Mouse (Mus musculus) kidney, postnatal 0 days (tissue): ENCODE data around the gene Endou. TPM values are rescaled to one million over a fixed set of nuclear protein-coding genes. Genes with fewer than 3 reads are reported as not detected.

Experiments used
- ATAC-seq: fragments of 200-750 bp; cut with Nextera tagmentation; replicated peaks from 2 replicates; pipeline ENCODE4 v1.8.0; 2017; ENCODE audit warnings: low read depth, moderate number of reproducible peaks, moderate TSS enrichment, moderate library complexity; ENCODE audit not compliant: low FRiP score
- DNase-seq: peaks from one replicate; pipeline ENCODE4 v3.0.0-alpha.2; 2016; ENCODE audit warnings: low spot score
- H3K27ac ChIP-seq: fragments of 300-500 bp; sonication (generic); 2 replicates; pipeline ENCODE4 v1.5.1; 2014; ENCODE audit warnings: mild to moderate bottlenecking
- H3K27me3 ChIP-seq: fragments of 300-500 bp; sonication (generic); 2 replicates; pipeline ENCODE4 v1.6.1; 2014; ENCODE audit warnings: low read length, mixed read lengths; ENCODE audit not compliant: insufficient read depth
- H3K36me3 ChIP-seq: fragments of 300-500 bp; sonication (generic); 2 replicates; pipeline ENCODE4 v1.6.1; 2014; ENCODE audit warnings: low read length, mixed read lengths; ENCODE audit not compliant: insufficient read depth
- H3K4me1 ChIP-seq: fragments of 300-500 bp; sonication (generic); replicated peaks from 2 replicates; pipeline ENCODE4 v1.6.1; 2014; ENCODE audit warnings: antibody characterized with exemption, low read length, mixed read lengths; ENCODE audit not compliant: insufficient read depth
- H3K4me2 ChIP-seq: fragments of 300-500 bp; sonication (generic); 2 replicates; pipeline ENCODE4 v1.6.1; 2014; ENCODE audit warnings: mild to moderate bottlenecking, low read length, moderate library complexity, mixed read lengths
- H3K4me3 ChIP-seq: fragments of 300-500 bp; sonication (generic); replicated peaks from 2 replicates; pipeline ENCODE4 v1.5.1; 2014; ENCODE audit warnings: low read depth, low read length
- H3K9ac ChIP-seq: fragments of 300-500 bp; sonication (generic); 2 replicates; pipeline ENCODE4 v1.6.1; 2014; ENCODE audit warnings: low read depth, low read length
- H3K9me3 ChIP-seq: fragments of 300-500 bp; sonication (generic); replicated peaks from 2 replicates; pipeline ENCODE4 v1.6.1; 2016; ENCODE audit warnings: low read length, inconsistent platforms, mixed read lengths
- CTCF ChIP-seq: IDR thresholded peaks from 2 replicates; pipeline ENCODE4 v1.5.1; 2016; ENCODE audit warnings: antibody characterized with exemption, low read depth, mild to moderate bottlenecking, moderate library complexity
- WGBS: fragments of 180-500 bp; shearing (Covaris S2); extraction: QIAGEN DNeasy Blood & Tissue Kit; methylation state at CpG from one replicate; pipeline ENCODE4 v1.1.7; 2014; 5-methylcytosine and 5-hydroxymethylcytosine counted together
- polyA plus RNA-seq: library from polyadenylated mRNA; unstranded; fragments of >200 nt; fragmentation: Nextera tagmentation; extraction: Ambion mirVana; gene quantifications from 2 replicates; pipeline ENCODE4 v1.2.1, GENCODE M21; 2015

The Endou gene
- polyA plus RNA-seq, 1 experiment from 2014 or later = 2.2 TPM

DNA sequence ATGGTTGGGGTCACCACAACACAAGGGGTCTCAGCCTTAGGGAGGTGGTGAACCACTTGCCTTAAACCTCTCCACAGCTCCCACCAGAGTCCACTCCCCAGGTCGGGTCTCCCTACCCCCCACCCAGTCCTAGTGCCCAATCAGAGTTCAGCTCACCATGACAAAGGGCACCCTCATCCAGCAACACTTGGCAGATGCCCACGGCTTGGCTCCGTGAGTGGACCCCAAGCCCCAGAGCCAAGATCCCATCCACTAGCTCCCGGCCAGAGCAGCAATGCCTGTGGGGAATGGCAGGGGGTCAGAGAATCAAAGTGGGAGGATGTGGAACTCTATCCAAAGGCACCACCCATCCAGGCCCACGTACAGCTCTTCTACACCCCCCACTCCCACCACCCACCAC is 29.8 kb upstream of the Endou start:
- Histone ChIP-seq H3K4me2 (no peak overlapping the region), H3K27ac (no peak overlapping the region), H3K9ac (no peak overlapping the region), H3K9me3 (no peaks in the 10 kb centered on the region), H3K36me3 (peaks cover 37% of the 10 kb centered on the region), H3K4me1 (peaks cover 15% of the 10 kb centered on the region), H3K27me3 (no peaks in the 10 kb centered on the region), H3K4me3 (no peak overlapping the region)
- TF ChIP-seq CTCF = no peak
- WGBS = 59% methylated on average over 5 of the region's 5 CpGs
- ATAC-seq (no peak), DNase-seq (no peak)

DNA sequence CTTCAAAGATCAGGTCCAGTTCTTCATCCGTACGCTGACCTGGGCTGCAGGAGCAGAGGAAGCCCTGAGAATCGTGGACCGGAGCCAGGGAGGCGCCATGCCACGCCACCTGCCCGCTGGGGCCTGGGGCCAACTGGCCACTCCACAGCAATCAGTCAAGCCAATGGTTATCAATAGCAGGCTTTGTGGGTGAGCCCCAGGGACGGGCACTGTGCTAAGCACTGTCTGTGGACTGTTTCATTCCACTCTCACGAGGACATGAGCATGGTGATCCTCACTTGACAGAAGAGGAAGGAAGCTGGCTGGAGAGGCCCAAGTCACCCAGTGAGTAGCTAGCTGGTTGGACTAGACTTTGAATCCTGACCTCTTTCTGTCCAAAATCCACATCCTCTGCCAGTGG is 28.9 kb upstream of the Endou start:
- WGBS = 87% methylated on average over 9 of the region's 9 CpGs
- peaks cover 45% of the 10 kb centered on the region for H3K36me3 ChIP-seq
- H3K9ac ChIP-seq = no peak overlapping the region
- peaks cover 8% of the 10 kb centered on the region; the same call in 1 of the 2 replicates for H3K4me1 ChIP-seq
- H3K27me3 ChIP-seq = no peaks in the 10 kb centered on the region
- no peak overlapping the region for H3K27ac ChIP-seq
- H3K4me3 ChIP-seq = no peak overlapping the region
- ATAC-seq (no peak), DNase-seq (no peak)
- TF ChIP-seq CTCF = no peak
- H3K4me2 ChIP-seq = no peak overlapping the region
- no peaks in the 10 kb centered on the region for H3K9me3 ChIP-seq

DNA sequence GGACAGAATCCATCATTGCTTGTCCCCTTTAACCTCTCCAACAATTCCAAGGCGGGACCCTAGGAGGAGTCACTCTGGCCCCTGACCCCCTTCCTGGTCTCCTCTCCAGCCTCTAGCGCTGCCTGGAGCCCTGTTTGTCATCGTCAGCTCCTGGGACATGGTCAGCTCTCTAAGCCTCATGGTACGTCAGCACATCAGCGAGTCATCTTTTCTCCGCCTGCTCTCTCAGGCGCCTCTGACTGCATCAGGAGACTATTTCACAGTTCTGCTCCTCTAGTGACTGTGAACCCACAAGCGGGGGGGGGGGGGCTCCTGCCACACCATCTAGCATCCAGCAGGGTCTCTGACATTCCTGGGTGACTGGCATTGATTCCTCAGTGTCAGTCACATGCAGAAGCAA is 24.2 kb upstream of the Endou start:
- 49% methylated on average over 8 of the region's 8 CpGs for WGBS

DNA sequence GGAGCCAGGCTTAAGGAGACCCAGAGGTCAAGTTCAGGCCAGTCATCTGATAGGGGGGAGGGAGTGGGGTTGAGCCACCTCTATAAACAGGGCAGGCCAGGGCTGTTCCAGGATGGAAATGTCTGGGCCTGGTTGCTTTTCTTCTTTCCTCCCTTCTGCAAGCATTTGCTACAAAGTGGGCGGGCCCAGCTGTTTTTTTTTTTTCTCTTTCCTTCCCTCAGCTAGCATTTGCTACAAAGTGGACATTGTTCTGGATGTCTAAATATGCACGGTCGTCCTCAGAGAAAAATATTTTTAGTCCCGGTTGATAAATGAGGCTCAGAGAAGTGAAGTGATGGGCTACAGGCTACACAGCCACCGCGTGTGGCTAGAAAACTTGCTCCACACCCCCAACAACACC is 23.3 kb upstream of the Endou start:
- Histone ChIP-seq H3K27ac (no peak overlapping the region), H3K9me3 (no peaks in the 10 kb centered on the region), H3K4me2 (no peak overlapping the region), H3K9ac (no peak overlapping the region), H3K36me3 (peaks cover 39% of the 10 kb centered on the region), H3K4me1 (peaks cover 3% of the 10 kb centered on the region; the same call in 1 of the 2 replicates), H3K4me3 (no peak overlapping the region), H3K27me3 (no peaks in the 10 kb centered on the region)
- no peak for DNase-seq
- TF ChIP-seq CTCF = no peak
- no peak for ATAC-seq
- WGBS = 60% methylated on average over 6 of the region's 6 CpGs

More for the DNA sequence above, 24.2 kb upstream of the Endou start:
- TF ChIP-seq CTCF = no peak
- Histone ChIP-seq H3K4me2 (no peak overlapping the region), H3K27me3 (no peaks in the 10 kb centered on the region), H3K27ac (no peak overlapping the region), H3K9me3 (no peaks in the 10 kb centered on the region), H3K4me1 (peaks cover 3% of the 10 kb centered on the region; the same call in 1 of the 2 replicates), H3K9ac (no peak overlapping the region), H3K36me3 (peaks cover 46% of the 10 kb centered on the region), H3K4me3 (no peak overlapping the region)
- DNase-seq (no peak), ATAC-seq (no peak)

DNA sequence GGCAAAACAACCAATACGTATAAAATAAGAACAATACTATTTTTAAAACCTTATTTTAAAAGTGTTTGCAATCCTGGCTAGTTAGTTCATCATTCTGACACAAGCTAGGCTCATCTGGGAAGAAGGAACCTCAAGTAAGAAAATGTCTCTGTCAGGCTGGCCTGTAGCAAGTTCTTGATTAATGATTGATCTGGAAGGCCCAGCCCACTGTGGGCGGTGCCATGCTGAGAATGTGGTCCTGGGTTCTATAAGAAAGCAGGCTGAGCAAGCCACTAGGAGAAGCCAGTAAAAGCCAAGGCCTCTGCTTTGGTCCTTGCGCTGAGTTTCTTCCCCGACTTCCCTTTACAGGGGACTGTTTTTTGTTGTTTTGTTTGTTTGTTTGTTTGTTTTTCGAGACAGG is 21.4 kb upstream of the Endou start:
- H3K27ac ChIP-seq = no peak overlapping the region
- no peak overlapping the region for H3K4me2 ChIP-seq
- WGBS = 90% methylated on average over 5 of the region's 5 CpGs
- TF ChIP-seq CTCF = no peak
- H3K9ac ChIP-seq = no peak overlapping the region
- no peaks in the 10 kb centered on the region for H3K27me3 ChIP-seq
- peaks cover 3% of the 10 kb centered on the region; the same call in 1 of the 2 replicates for H3K4me1 ChIP-seq
- no peaks in the 10 kb centered on the region for H3K9me3 ChIP-seq
- H3K36me3 ChIP-seq = peaks cover 41% of the 10 kb centered on the region
- ATAC-seq (no peak), DNase-seq (no peak)
- H3K4me3 ChIP-seq = no peak overlapping the region

DNA sequence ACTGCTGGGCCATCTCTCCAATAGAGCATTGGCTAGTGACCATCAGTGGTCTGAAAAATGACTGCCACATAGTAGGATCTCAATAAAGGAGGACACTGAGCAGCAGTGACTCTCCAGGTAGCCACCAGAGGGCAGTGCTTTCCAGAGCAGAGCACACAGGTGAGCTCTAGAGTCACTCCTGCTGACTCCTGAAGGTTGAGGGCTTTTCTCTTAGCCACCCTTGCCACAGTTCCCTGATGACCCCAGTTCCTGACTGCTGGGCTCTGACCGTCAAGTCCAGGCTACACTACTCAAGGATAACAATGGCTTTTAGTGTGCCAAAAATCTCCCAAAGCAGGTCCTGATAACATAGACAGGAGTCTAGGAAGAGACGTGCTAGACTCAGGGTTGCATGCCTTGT is 20.5 kb upstream of the Endou start:
- TF ChIP-seq CTCF = peak; percentile 66
- Histone ChIP-seq H3K4me2 (no peak overlapping the region), H3K4me3 (no peak overlapping the region), H3K36me3 (peaks cover 38% of the 10 kb centered on the region), H3K27ac (no peak overlapping the region), H3K27me3 (no peaks in the 10 kb centered on the region), H3K4me1 (peaks cover 3% of the 10 kb centered on the region; the same call in 1 of the 2 replicates), H3K9me3 (no peaks in the 10 kb centered on the region), H3K9ac (no peak overlapping the region)
- ATAC-seq (no peak), DNase-seq (no peak)
- 76% methylated on average over 2 of the region's 2 CpGs for WGBS

DNA sequence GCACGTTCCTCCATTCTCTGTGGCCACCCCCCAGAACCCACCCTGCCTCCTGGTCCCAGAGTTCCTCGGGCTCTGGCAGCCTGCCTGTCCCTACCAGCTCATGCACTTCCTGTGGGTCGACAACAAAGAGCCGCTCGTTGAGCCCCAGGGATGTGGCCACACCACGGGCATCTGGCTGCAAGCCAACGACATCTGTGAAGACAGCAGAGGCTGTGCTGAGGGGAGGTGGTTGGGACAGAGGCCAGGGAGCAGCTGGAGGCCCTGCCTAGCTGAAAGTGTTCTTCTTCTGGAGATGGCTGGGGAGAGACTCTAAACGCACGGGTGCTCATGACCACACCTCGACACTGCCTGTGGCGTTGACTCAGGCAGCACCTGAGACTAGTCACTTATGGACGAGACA is 19.6 kb upstream of the Endou start:
- DNase-seq (peak; percentile 62), ATAC-seq (peak; percentile 50)
- no peak overlapping the region for H3K27ac ChIP-seq
- H3K36me3 ChIP-seq = peaks cover 35% of the 10 kb centered on the region
- no peaks in the 10 kb centered on the region for H3K9me3 ChIP-seq
- H3K4me1 ChIP-seq = peaks cover 3% of the 10 kb centered on the region; the same call in 1 of the 2 replicates
- 21% methylated on average over 12 of the region's 12 CpGs for WGBS
- H3K9ac ChIP-seq = no peak overlapping the region
- no peak overlapping the region for H3K4me2 ChIP-seq
- no peak overlapping the region for H3K4me3 ChIP-seq
- H3K27me3 ChIP-seq = no peaks in the 10 kb centered on the region
- no peak for TF ChIP-seq CTCF
